Mouse (Mus musculus) myocyte (in vitro differentiated cells): Measurements from ENCODE around the gene Secisbp2l. TPM values are rescaled to one million over a fixed set of nuclear protein-coding genes. Genes with fewer than 3 reads are reported as not detected.
A peak's percentile ranks its signal among the peaks of the same experiment; 100 is the strongest.

Experiments used
- H3K27me3 ChIP-seq: one replicate; pipeline ENCODE4 v1.6.1; 2011; ENCODE audit not compliant: control insufficient read depth, insufficient read depth, insufficient read length
- H3K36me3 ChIP-seq: one replicate; pipeline ENCODE4 v1.6.1; 2011; ENCODE audit not compliant: control insufficient read depth, insufficient read depth
- H3K4me2 ChIP-seq: one replicate; pipeline ENCODE4 v1.6.1; 2011; ENCODE audit warnings: low read depth, control low read depth
- H3K4me3 ChIP-seq: one replicate; pipeline ENCODE4 v1.5.1; 2011; ENCODE audit warnings: mild to moderate bottlenecking, control low read depth, moderate library complexity
- H3K79me2 ChIP-seq: one replicate; pipeline ENCODE4 v1.6.1; 2011; ENCODE audit not compliant: control insufficient read depth, insufficient read depth
- H3ac ChIP-seq: one replicate; pipeline ENCODE4 v1.6.1; 2011; ENCODE audit not compliant: control insufficient read depth, insufficient read length
- CEBPB ChIP-seq: IDR thresholded peaks from 2 replicates; pipeline ENCODE4 v1.6.1; 2011; ENCODE audit warnings: mild to moderate bottlenecking, moderate library complexity; ENCODE audit not compliant: poor library complexity, insufficient read depth, severe bottlenecking
- E2F4 ChIP-seq: IDR thresholded peaks from one replicate; pipeline ENCODE4 v1.6.1; 2011; ENCODE audit warnings: mild to moderate bottlenecking, control low read depth, moderate library complexity; ENCODE audit not compliant: insufficient read depth
- MAX ChIP-seq: IDR thresholded peaks from one replicate; pipeline ENCODE4 v1.6.1; 2011; ENCODE audit warnings: low read depth, mild to moderate bottlenecking, control low read depth
- MYOD1 ChIP-seq, 3 experiments: IDR thresholded peaks; one replicate each; pipeline ENCODE4 v1.6.1; 2011; ENCODE audit warnings: control low read depth in 2 of 3, low read depth in 2 of 3, mild to moderate bottlenecking in 2 of 3, moderate library complexity in 1 of 3; ENCODE audit not compliant: insufficient read length in 2 of 3, control insufficient read depth in 1 of 3
- MYOG ChIP-seq, 3 experiments: IDR thresholded peaks; one replicate each; pipeline ENCODE4 v1.6.1; 2011; ENCODE audit warnings: control low read depth in 2 of 3, low read depth in 2 of 3, mild to moderate bottlenecking in 2 of 3; ENCODE audit not compliant: insufficient read length in 2 of 3, control insufficient read depth in 1 of 3, insufficient read depth in 1 of 3
- POLR2A ChIP-seq: IDR thresholded peaks from one replicate; pipeline ENCODE4 v1.6.1; 2011; ENCODE audit warnings: low read depth, mild to moderate bottlenecking, control low read depth, moderate library complexity; ENCODE audit not compliant: insufficient read length
- POLR2AphosphoS2 ChIP-seq: IDR thresholded peaks from one replicate; pipeline ENCODE4 v1.6.1; 2011; ENCODE audit warnings: low read depth, control low read depth; ENCODE audit not compliant: insufficient read length
- REST ChIP-seq: IDR thresholded peaks from one replicate; pipeline ENCODE4 v1.6.1; 2011; ENCODE audit warnings: mild to moderate bottlenecking, control low read depth, moderate library complexity; ENCODE audit not compliant: insufficient read depth, insufficient read length
- SRF ChIP-seq: IDR thresholded peaks from one replicate; pipeline ENCODE4 v1.6.1; 2011; ENCODE audit warnings: low read depth; ENCODE audit not compliant: control insufficient read depth, insufficient read length
- TCF12 ChIP-seq: IDR thresholded peaks from one replicate; pipeline ENCODE4 v1.6.1; 2011; ENCODE audit warnings: mild to moderate bottlenecking, control low read depth; ENCODE audit not compliant: poor library complexity, insufficient read depth, severe bottlenecking
- TCF3 ChIP-seq: IDR thresholded peaks from one replicate; pipeline ENCODE4 v1.6.1; 2011; ENCODE audit warnings: low read depth, control low read depth; ENCODE audit not compliant: insufficient read length
- USF1 ChIP-seq: IDR thresholded peaks from one replicate; pipeline ENCODE4 v1.6.1; 2011; ENCODE audit warnings: low read depth, mild to moderate bottlenecking, control low read depth, moderate library complexity
- polyA plus RNA-seq: library from polyadenylated mRNA; unstranded; fragments of >200 nt; fragmentation: generic; extraction: Trizol; gene quantifications from one replicate; pipeline ENCODE4 v1.2.1, GENCODE M21; 2012; ENCODE audit warnings: missing spikeins

Gene Secisbp2l
- polyA plus RNA-seq, 1 experiment, result 8.4 TPM

- H3ac ChIP-seq, result no peak overlapping the region
- no peaks in the 10 kb centered on the region for H3K27me3 ChIP-seq
- H3K4me2 ChIP-seq, result no peak overlapping the region
- TF ChIP-seq POLR2AphosphoS2, result no peak
- TF ChIP-seq TCF12, result no peak
- TF ChIP-seq TCF3, result no peak
- TF ChIP-seq MYOG (IDR thresholded peaks at IDR 0.05; ENCODE audit: control insufficient read depth in 1 of 3, insufficient read depth in 1 of 3, insufficient read length in 2 of 3, low read depth in 2 of 3), result no peak
- no peak for TF ChIP-seq USF1
- no peak for TF ChIP-seq E2F4
- TF ChIP-seq POLR2A, result no peak
- no peak for TF ChIP-seq MAX
- no peaks in the 10 kb centered on the region for H3K36me3 ChIP-seq
- H3K79me2 ChIP-seq, result no peaks in the 10 kb centered on the region
- no peak overlapping the region for H3K4me3 ChIP-seq
Measured at GRCm38 (mm10) chr2:125801947-125802346, 19.3 kb upstream of the Secisbp2l start.

- Histone ChIP-seq H3ac (no peak overlapping the region), H3K4me2 (peak overlapping the region; percentile 4), H3K79me2 (no peaks in the 10 kb centered on the region), H3K36me3 (no peaks in the 10 kb centered on the region), H3K4me3 (no peak overlapping the region), H3K27me3 (no peaks in the 10 kb centered on the region)
- TF ChIP-seq MYOG (IDR thresholded peaks at IDR 0.05; ENCODE audit: control insufficient read depth in 1 of 3, insufficient read depth in 1 of 3, insufficient read length in 2 of 3, low read depth in 2 of 3) (no peak), USF1 (no peak), MYOD1 (IDR thresholded peaks at IDR 0.05; ENCODE audit: control insufficient read depth in 1 of 3, insufficient read length in 2 of 3, low read depth in 2 of 3) (no peak), SRF (no peak), TCF3 (no peak), POLR2A (no peak), E2F4 (no peak)
Measured at GRCm38 (mm10) chr2:125801038-125801437, 18.4 kb upstream of the Secisbp2l start.

- no peak overlapping the region for H3ac ChIP-seq
- H3K4me3 ChIP-seq, result no peak overlapping the region
- no peaks in the 10 kb centered on the region for H3K27me3 ChIP-seq
- no peak for TF ChIP-seq MYOD1 (IDR thresholded peaks at IDR 0.05; ENCODE audit: control insufficient read depth in 1 of 3, insufficient read length in 2 of 3, low read depth in 2 of 3)
- TF ChIP-seq POLR2AphosphoS2, result no peak
- TF ChIP-seq SRF, result no peak
- no peak for TF ChIP-seq E2F4
- no peak for TF ChIP-seq USF1
- TF ChIP-seq MYOG (IDR thresholded peaks at IDR 0.05; ENCODE audit: control insufficient read depth in 1 of 3, insufficient read depth in 1 of 3, insufficient read length in 2 of 3, low read depth in 2 of 3), result no peak
- no peak for TF ChIP-seq REST
- TF ChIP-seq MAX, result no peak
- no peak for TF ChIP-seq POLR2A
- TF ChIP-seq TCF12, result no peak
- TF ChIP-seq CEBPB, result no peak
- no peak for TF ChIP-seq TCF3
- H3K36me3 ChIP-seq, result no peaks in the 10 kb centered on the region
- H3K4me2 ChIP-seq, result no peak overlapping the region
- no peaks in the 10 kb centered on the region for H3K79me2 ChIP-seq
Measured at GRCm38 (mm10) chr2:125800428-125800827, 17.8 kb upstream of the Secisbp2l start.

GRCm38 (mm10) chr2:125797872-125798271 lies 15.2 kb upstream of the Secisbp2l start:
- no peak overlapping the region for H3K4me3 ChIP-seq
- H3ac ChIP-seq, result no peak overlapping the region
- H3K27me3 ChIP-seq, result no peaks in the 10 kb centered on the region
- H3K4me2 ChIP-seq, result no peak overlapping the region
- no peaks in the 10 kb centered on the region for H3K36me3 ChIP-seq
- no peaks in the 10 kb centered on the region for H3K79me2 ChIP-seq
- no peak for TF ChIP-seq TCF3
- no peak for TF ChIP-seq MAX

- no peaks in the 10 kb centered on the region for H3K36me3 ChIP-seq
- no peak for TF ChIP-seq MYOG (IDR thresholded peaks at IDR 0.05; ENCODE audit: control insufficient read depth in 1 of 3, insufficient read depth in 1 of 3, insufficient read length in 2 of 3, low read depth in 2 of 3)
- no peak overlapping the region for H3K4me2 ChIP-seq
- no peaks in the 10 kb centered on the region for H3K27me3 ChIP-seq
- no peak overlapping the region for H3ac ChIP-seq
- H3K4me3 ChIP-seq, result no peak overlapping the region
- H3K79me2 ChIP-seq, result no peaks in the 10 kb centered on the region
Measured at GRCm38 (mm10) chr2:125795118-125795517, 12.4 kb upstream of the Secisbp2l start.

- Histone ChIP-seq H3K27me3 (no peaks in the 10 kb centered on the region), H3ac (no peak overlapping the region), H3K4me3 (no peak overlapping the region), H3K36me3 (no peaks in the 10 kb centered on the region), H3K79me2 (no peaks in the 10 kb centered on the region), H3K4me2 (no peak overlapping the region)
- no peak for TF ChIP-seq MAX
- TF ChIP-seq POLR2A, result no peak
- no peak for TF ChIP-seq CEBPB
- no peak for TF ChIP-seq POLR2AphosphoS2
- no peak for TF ChIP-seq REST
- TF ChIP-seq MYOD1 (IDR thresholded peaks at IDR 0.05; ENCODE audit: control insufficient read depth in 1 of 3, insufficient read length in 2 of 3, low read depth in 2 of 3), result no peak
- TF ChIP-seq TCF3, result no peak
- TF ChIP-seq E2F4, result no peak
- TF ChIP-seq TCF12, result no peak
- no peak for TF ChIP-seq USF1
- no peak for TF ChIP-seq SRF
- TF ChIP-seq MYOG (IDR thresholded peaks at IDR 0.05; ENCODE audit: control insufficient read depth in 1 of 3, insufficient read depth in 1 of 3, insufficient read length in 2 of 3, low read depth in 2 of 3), result no peak
Measured at GRCm38 (mm10) chr2:125794166-125794565, 11.5 kb upstream of the Secisbp2l start.
